Mouse (Mus musculus): ENCODE measurements around the gene Ptprg.

DNA sequence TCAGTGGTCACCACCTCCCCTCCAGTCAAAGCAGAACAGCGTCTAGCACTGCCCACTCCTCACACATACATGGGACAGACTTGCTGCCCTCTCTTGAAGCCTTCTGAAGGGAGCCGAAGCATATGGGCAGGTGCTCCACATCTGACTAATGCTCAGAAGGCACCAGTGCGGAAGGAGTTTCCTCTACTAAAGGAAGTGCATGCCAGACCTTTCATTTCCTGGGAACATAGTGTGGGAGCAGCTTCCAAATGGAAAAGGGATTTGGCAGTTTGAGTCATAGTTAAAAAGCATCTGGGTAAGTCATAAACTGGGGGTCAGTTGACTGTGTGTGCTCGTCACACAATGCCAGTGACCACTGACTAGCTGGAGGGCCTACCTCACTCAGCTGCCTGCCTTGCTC is 288.3 kb downstream of the Ptprg start:
- TF ChIP-seq POLR2A (IDR thresholded peaks at IDR 0.05; ENCODE audit: control insufficient read depth, low read depth, low read length) (no peak), CTCF (IDR thresholded peaks at IDR 0.05; ENCODE audit: control insufficient read depth, insufficient read depth, insufficient replicate concordance, low read depth, low read length) (no peak)
